Mouse (Mus musculus): ENCODE measurements around the gene Golt1b. TPM values are rescaled to one million over a fixed set of nuclear protein-coding genes. Genes with fewer than 3 reads are reported as not detected.

Golt1b gene
- 18.6 TPM for polyA plus RNA-seq (2017; shearing (Covaris generic))

GRCm38 (mm10) chr6:142387011-142387754, at the start of gene Golt1b, which contains the start of gene Recql:
Golt1b (plus strand) TSS chr6:142387221.
Recql (minus strand) TSS chr6:142387087.

GRCm38 (mm10) chr6:142345440-142346038, 41.5 kb upstream of the Golt1b start, which contains the start of gene Pyroxd1:
Pyroxd1 (plus strand) TSS chr6:142345654.

GRCm38 (mm10) chr6:142412906-142413491, 26.0 kb downstream of the Golt1b start, which contains the start of gene Spx:
Spx (plus strand) TSS chr6:142413441.

Other genes with a start within 250 kb of the Golt1b start
- 0.69 TPM for gene Slco1a6, start 178.7 kb upstream of the Golt1b start, polyA plus RNA-seq (2017; shearing (Covaris generic))
- gene Iapp, start 88.8 kb upstream of the Golt1b start, polyA plus RNA-seq (2017; shearing (Covaris generic)): not detected
- not detected for gene Slco1a5, start 64.2 kb upstream of the Golt1b start, polyA plus RNA-seq (2017; shearing (Covaris generic))
- gene Pyroxd1, start 41.6 kb upstream of the Golt1b start, polyA plus RNA-seq (2017; shearing (Covaris generic)): 24.2 TPM
- 47.7 TPM for gene Recql, start 134 bp upstream of the Golt1b start, polyA plus RNA-seq (2017; shearing (Covaris generic))
- 0.98 TPM for gene Spx, start 26.2 kb downstream of the Golt1b start, polyA plus RNA-seq (2017; shearing (Covaris generic))
- gene Gys2, start 85.9 kb downstream of the Golt1b start, polyA plus RNA-seq (2017; shearing (Covaris generic)): not detected
- gene Ldhb, start 120.7 kb downstream of the Golt1b start, polyA plus RNA-seq (2017; shearing (Covaris generic)): 133 TPM
- gene Kcnj8, start 184.4 kb downstream of the Golt1b start, polyA plus RNA-seq (2017; shearing (Covaris generic)): 0.13 TPM

All from CD4-positive, CD25-positive, alpha-beta regulatory T cell (primary cell).